Mouse (Mus musculus) heart, adult 9 months (tissue): ENCODE data around the gene Atp1a2.

ENCODE experiments used
- DNase-seq, 2 experiments: peaks; one replicate each; pipeline ENCODE4 v3.0.0; 2022; ENCODE audit warnings: low spot score in 2 of 2

Atp1a2 gene

GRCm38 (mm10) chr1:172324725-172325124 lies 26.9 kb upstream of the Atp1a2 start:
- DNase-seq: peak; percentile 49 to 65

GRCm38 (mm10) chr1:172323801-172324359 lies 26.0 kb upstream of the Atp1a2 start:
- DNase-seq: no peak

GRCm38 (mm10) chr1:172323298-172323697 lies 25.4 kb upstream of the Atp1a2 start:
- DNase-seq: no peak

GRCm38 (mm10) chr1:172322725-172323124 lies 24.9 kb upstream of the Atp1a2 start:
- DNase-seq: no peak

DNA sequence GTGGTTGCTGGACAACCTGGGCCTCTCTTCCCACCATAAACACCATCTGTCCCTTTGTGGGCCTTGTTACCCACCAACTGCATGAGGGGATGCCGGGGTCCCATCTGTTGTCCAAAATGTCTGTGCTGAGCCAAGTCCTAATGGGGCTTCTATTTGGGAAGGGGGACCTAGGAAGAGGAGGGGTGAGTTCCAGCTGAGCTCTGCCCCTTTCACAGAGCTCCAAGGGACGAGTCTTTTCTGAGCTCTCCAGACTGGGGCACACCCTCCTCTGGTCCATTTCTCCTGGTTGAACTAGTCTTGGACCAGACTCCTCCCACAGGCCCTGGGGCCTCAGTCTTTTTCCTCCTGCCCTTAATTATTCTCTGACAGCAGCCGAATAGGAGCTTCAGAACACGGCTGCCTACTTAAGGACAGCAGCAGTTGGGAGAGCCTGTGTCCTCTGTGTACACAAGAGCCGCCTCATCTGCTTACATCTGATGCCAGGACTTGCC lies 22.1 kb upstream of the Atp1a2 start:
- no peak for DNase-seq

DNA sequence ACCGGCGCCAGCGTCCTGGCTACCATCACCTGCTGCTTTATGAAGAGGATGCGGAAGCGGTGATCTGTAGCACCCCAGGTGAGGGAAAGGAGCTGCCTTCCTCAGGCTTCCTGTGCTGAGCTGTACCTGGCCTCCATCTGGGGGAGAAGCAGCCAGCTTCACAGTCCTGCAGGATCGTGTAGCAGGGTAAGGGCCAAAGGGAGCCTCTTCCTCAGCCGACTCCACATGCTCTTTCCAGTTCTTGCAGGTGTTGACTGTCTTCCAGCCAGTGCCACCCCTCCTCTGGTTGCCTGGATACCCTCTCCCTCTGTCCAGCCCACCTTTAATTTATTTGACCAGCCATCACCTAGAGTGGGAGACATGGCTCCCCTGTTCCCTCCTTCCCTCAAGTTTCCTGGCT lies 21.5 kb upstream of the Atp1a2 start:
- DNase-seq: no peak

- no peak for DNase-seq
These were observed 20.7 kb upstream of the Atp1a2 start for GRCm38 (mm10) chr1:172318424-172319035.

- DNase-seq: no peak
These were observed 20.1 kb upstream of the Atp1a2 start for GRCm38 (mm10) chr1:172317946-172318345.

- no peak for DNase-seq
These were observed 19.6 kb upstream of the Atp1a2 start for GRCm38 (mm10) chr1:172317431-172317830.

DNA sequence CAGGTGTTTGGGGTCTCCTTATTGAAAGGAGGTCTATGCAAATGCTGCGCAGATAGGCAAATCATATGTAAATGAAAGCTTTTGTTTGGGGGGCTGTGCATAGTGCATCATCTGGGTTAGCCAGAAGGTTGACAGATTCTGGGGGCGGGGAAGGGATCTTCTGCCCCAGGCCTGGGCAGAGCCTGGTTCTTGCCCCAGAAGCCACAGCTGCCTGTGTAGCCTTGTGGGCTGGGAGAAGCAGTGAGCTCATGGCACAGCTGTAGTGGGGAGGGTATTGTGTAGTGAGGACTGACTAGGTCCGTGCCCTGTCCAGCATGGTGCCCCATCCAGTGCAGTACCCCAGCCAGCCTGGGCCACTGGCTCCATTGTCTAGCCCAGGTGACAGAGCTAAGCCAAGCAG lies 17.0 kb upstream of the Atp1a2 start:
- DNase-seq: no peak

GRCm38 (mm10) chr1:172313613-172314411 lies 15.9 kb upstream of the Atp1a2 start:
- DNase-seq: peak; percentile 31 to 45

- peak; percentile 29 to 56 for DNase-seq
These were observed 15.1 kb upstream of the Atp1a2 start for GRCm38 (mm10) chr1:172312768-172313561.

- peak; percentile 88 to 91 for DNase-seq
These were observed 14.3 kb upstream of the Atp1a2 start for GRCm38 (mm10) chr1:172311921-172312767.

DNA sequence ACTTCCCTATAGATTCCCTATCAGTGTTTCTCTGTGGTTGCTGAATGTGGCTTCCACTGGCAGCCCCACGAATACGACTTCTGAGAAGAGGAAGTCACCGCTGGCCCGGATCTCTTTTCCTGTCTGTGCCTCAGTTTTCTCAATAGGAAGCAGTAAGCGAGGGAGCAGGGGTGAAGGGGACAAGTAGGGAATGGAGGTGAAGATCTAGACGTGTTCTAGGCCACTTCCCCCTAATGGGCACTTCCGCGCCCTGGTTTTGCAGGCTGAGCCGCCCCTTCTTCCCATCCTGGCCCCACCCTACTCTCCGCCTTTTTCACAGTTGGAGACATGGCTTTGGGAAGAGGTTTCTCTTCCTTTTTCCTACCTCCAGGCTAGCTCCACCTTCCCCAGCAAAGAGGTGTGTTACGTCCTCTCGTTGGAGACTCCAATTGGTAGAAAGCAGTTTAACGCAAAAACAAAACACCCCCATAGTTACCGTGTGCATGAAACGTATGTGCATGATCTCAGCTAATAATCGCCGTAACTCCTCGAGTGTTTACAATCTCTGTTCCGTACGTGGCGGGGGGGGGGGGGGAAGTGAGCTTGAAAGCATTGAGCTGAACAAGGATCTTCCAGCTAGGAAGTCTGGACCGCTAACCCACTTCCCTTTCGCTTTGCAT lies 13.5 kb upstream of the Atp1a2 start:
- peak; percentile 76 to 80 for DNase-seq

- peak; percentile 90 to 93 for DNase-seq
These were observed 12.0 kb upstream of the Atp1a2 start for GRCm38 (mm10) chr1:172309699-172310398.

DNA sequence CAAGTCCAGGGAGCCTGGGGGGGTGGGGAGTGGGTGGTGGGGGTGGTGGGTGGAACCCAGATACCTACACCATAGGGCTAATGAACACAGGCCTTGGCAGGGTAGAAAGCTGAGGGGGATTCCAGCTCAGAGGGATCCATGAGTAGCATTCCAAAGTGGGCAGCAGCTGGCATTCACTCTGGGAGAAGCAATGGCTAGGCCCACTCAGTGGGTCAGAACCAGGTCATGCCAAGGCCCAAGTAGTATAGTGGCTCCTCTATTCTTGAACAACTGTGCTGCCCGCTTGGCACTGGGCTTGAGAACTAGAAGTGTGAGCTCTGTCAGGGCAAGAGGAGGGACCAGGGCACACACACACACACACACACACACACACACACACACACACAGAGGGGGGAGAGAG lies 10.5 kb upstream of the Atp1a2 start:
- DNase-seq: no peak

- DNase-seq: no peak
These were observed 10.1 kb upstream of the Atp1a2 start for GRCm38 (mm10) chr1:172307936-172308335.

GRCm38 (mm10) chr1:172306885-172307284 lies 9.0 kb upstream of the Atp1a2 start:
- no peak for DNase-seq

GRCm38 (mm10) chr1:172306196-172306595 lies 8.3 kb upstream of the Atp1a2 start:
- DNase-seq: no peak

DNA sequence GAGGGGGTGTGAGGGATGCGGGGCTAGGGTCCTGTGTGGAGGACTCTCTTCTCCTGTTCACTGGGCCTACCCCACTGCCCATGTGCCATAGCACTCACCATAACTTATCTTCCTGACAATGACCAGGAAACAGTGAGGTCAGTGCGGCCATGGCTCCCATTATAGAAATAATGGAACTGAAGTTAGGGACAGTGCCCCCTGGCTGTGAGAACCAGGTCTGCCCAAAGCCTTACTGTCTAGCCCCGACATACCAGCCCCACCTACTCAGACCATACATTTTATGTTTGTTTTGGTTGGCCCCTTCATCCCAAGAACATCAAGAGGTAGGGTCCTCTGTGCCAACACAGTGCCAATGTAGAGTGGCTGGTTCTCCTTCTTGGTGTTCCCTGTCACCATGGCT lies 7.8 kb upstream of the Atp1a2 start:
- no peak for DNase-seq
